Mouse (Mus musculus) small intestine, adult 2 months (tissue): Measurements from ENCODE around the gene Idh2.

Experiments
- CTCF ChIP-seq: fragments of 200-500 bp; IDR thresholded peaks from 2 replicates; pipeline ENCODE4 v1.5.1; 2012; ENCODE audit warnings: low read depth, mild to moderate bottlenecking, control low read depth, inconsistent platforms, low read length, moderate library complexity, mixed read lengths; ENCODE audit not compliant: insufficient replicate concordance, insufficient read length; ENCODE audit errors: extremely low read depth
- POLR2A ChIP-seq: fragments of 200-500 bp; IDR thresholded peaks from 2 replicates; pipeline ENCODE4 v1.6.1; 2012; ENCODE audit warnings: low read depth, mild to moderate bottlenecking, control low read depth, inconsistent platforms, low read length, moderate library complexity

GRCm38 (mm10) chr7:80078792-80079301 lies 36.3 kb downstream of the Idh2 start:
- TF ChIP-seq CTCF (no peak), POLR2A (no peak)
